9 mouse cellular contexts compared by ENCODE assay signal in genomic region chr7:82785970-82786647, GRCm38 (mm10).
DNase-seq lines count a peak whose midpoint lies in the region; ATAC-seq and TF ChIP-seq lines count a peak whose summit lies in the region.
"Had no signal": no experiment of that assay in that cellular context is flagged by ENCODE, and none has a peak within 500 bp of the region (broad histone marks: within the 10 kb centered on the region; RNA-seq: fewer than 3 reads in every experiment).

No protein-coding gene starts in this region.

- no peaks in the 10 kb centered on the region for H3K36me3 ChIP-seq in intestine, postnatal 0 days (ENCODE audit: control insufficient read depth, insufficient read depth)
- H3K36me3 ChIP-seq in intestine, embryonic 15.5 days = no peaks in the 10 kb centered on the region
- no peaks in the 10 kb centered on the region for H3K36me3 ChIP-seq in forebrain, embryonic 11.5 days (ENCODE audit: control insufficient read depth, insufficient read depth, low read length)
- no peaks in the 10 kb centered on the region for H3K36me3 ChIP-seq in liver, postnatal 0 days (replicated peaks; ENCODE audit: insufficient read depth, low read length)

- H3K4me1 ChIP-seq in intestine, postnatal 0 days (replicated peaks; ENCODE audit: control insufficient read depth, insufficient read depth, low read length) = no peaks in the 10 kb centered on the region
- H3K4me1 ChIP-seq in intestine, embryonic 15.5 days (replicated peaks) = no peaks in the 10 kb centered on the region
- no peaks in the 10 kb centered on the region for H3K4me1 ChIP-seq in forebrain, embryonic 11.5 days (replicated peaks; ENCODE audit: control insufficient read depth, insufficient read depth, low read length)
- H3K4me1 ChIP-seq in liver, postnatal 0 days (ENCODE audit: insufficient read depth) = no peaks in the 10 kb centered on the region

- ATAC-seq in intestine, postnatal 0 days = peak; percentile 47; the same call in 1 of the 2 replicates
- no peak for ATAC-seq in intestine, embryonic 15.5 days
- peak; percentile 65 for ATAC-seq in Patski
- no peak for ATAC-seq in forebrain, embryonic 11.5 days (replicated peaks; ENCODE audit: low FRiP score)
- no peak for ATAC-seq in megakaryocyte progenitor cell, adult 5-6 weeks (replicated peaks; ENCODE audit: poor library complexity)
- no peak for ATAC-seq in liver, postnatal 0 days

- no peak for DNase-seq in Patski (ENCODE audit: low read depth, low spot score)
- DNase-seq in forebrain, embryonic 11.5 days (ENCODE audit: low spot score) = peak; percentile 50
- DNase-seq in layer of hippocampus, postnatal 14 days (ENCODE audit: low spot score in 2 of 2) = peak; percentile 17 to 65
- no peak for DNase-seq in ovary, adult 18-20 months (ENCODE audit: low spot score)
- DNase-seq in liver, postnatal 0 days = no peak
- DNase-seq: lung, embryonic 14.5 days had no signal

- POLR2A ChIA-PET in Patski (lab: Charles Lee) = interaction anchor here (0.5 to 1.1 kb wide), 2 partner anchors 23 to 30 kb away, joined by 3 read pairs; no protein-coding TSS in a partner anchor

- no peak for TF ChIP-seq CTCF in intestine, postnatal 0 days (IDR thresholded peaks at IDR 0.05; ENCODE audit: low read depth)
- no peak for TF ChIP-seq CTCF in Patski (IDR thresholded peaks at IDR 0.05)
- TF ChIP-seq CTCF in liver, postnatal 0 days (IDR thresholded peaks at IDR 0.05; ENCODE audit: low read depth) = no peak

- no peak overlapping the region for H3K4me3 ChIP-seq in intestine, postnatal 0 days (ENCODE audit: low read depth, low read length)
- no peak overlapping the region for H3K4me3 ChIP-seq in intestine, embryonic 15.5 days (replicated peaks)
- H3K4me3 ChIP-seq in forebrain, embryonic 11.5 days (ENCODE audit: low read depth, low read length) = no peak overlapping the region
- no peak overlapping the region for H3K4me3 ChIP-seq in liver, postnatal 0 days (ENCODE audit: low read depth, low read length)

- H3K4me2 ChIP-seq in intestine, postnatal 0 days (replicated peaks; ENCODE audit: low read depth) = no peak overlapping the region
- H3K4me2 ChIP-seq in intestine, embryonic 15.5 days (replicated peaks) = no peak overlapping the region
- no peak overlapping the region for H3K4me2 ChIP-seq in forebrain, embryonic 11.5 days (ENCODE audit: low read depth, low read length, severe bottlenecking)
- H3K4me2 ChIP-seq in liver, postnatal 0 days (ENCODE audit: low read depth, low read length) = no peak overlapping the region
- H3K4me2 ChIP-seq: lung, embryonic 14.5 days had no signal

- CTCF ChIA-PET in Patski (lab: Charles Lee) = interaction anchor here (0.8 kb wide), 1 partner anchor 9 kb away, joined by 3 read pairs; no protein-coding TSS in a partner anchor

- WGBS in intestine, postnatal 0 days = 84% methylated on average over 2 of the region's 2 CpGs
- WGBS in intestine, embryonic 15.5 days = 81% methylated on average over 2 of the region's 2 CpGs
- WGBS in forebrain, embryonic 11.5 days = 78% methylated on average over 2 of the region's 2 CpGs
- WGBS in liver, postnatal 0 days (ENCODE audit: insufficient replicate concordance) = 74% methylated on average over 2 of the region's 2 CpGs

- in situ Hi-C loops in Patski (cut with MboI; ENCODE audit: low pct_unique_long_range_greater_than_20kb) = no loop called here

- no peak overlapping the region for H3K9ac ChIP-seq in intestine, postnatal 0 days (ENCODE audit: low read depth, low read length)
- H3K9ac ChIP-seq in intestine, embryonic 15.5 days = no peak overlapping the region
- no peak overlapping the region for H3K9ac ChIP-seq in forebrain, embryonic 11.5 days (ENCODE audit: low read length)
- H3K9ac ChIP-seq in liver, postnatal 0 days (replicated peaks) = no peak overlapping the region
- H3K9ac ChIP-seq: lung, embryonic 14.5 days had no signal

- no peaks in the 10 kb centered on the region for H3K27me3 ChIP-seq in intestine, postnatal 0 days (replicated peaks; ENCODE audit: control insufficient read depth, insufficient read depth, low read length)
- no peaks in the 10 kb centered on the region for H3K27me3 ChIP-seq in intestine, embryonic 15.5 days (replicated peaks)
- no peaks in the 10 kb centered on the region for H3K27me3 ChIP-seq in Patski
- no peaks in the 10 kb centered on the region for H3K27me3 ChIP-seq in forebrain, embryonic 11.5 days (ENCODE audit: control insufficient read depth, insufficient read depth, low read length)
- no peaks in the 10 kb centered on the region for H3K27me3 ChIP-seq in liver, postnatal 0 days (ENCODE audit: insufficient read depth, low read length)

- no peak overlapping the region for H3K27ac ChIP-seq in intestine, postnatal 0 days (ENCODE audit: low read depth, low read length)
- no peak overlapping the region for H3K27ac ChIP-seq in intestine, embryonic 15.5 days
- H3K27ac ChIP-seq in forebrain, embryonic 11.5 days (ENCODE audit: low read depth, low read length) = no peak overlapping the region
- H3K27ac ChIP-seq in liver, postnatal 0 days (ENCODE audit: low read depth) = no peak overlapping the region

- H3K9me3 ChIP-seq in intestine, postnatal 0 days (ENCODE audit: control insufficient read depth) = no peaks in the 10 kb centered on the region
- no peaks in the 10 kb centered on the region for H3K9me3 ChIP-seq in intestine, embryonic 15.5 days
- H3K9me3 ChIP-seq in forebrain, embryonic 11.5 days (ENCODE audit: control insufficient read depth, low read length) = no peaks in the 10 kb centered on the region
- no peaks in the 10 kb centered on the region for H3K9me3 ChIP-seq in liver, postnatal 0 days (ENCODE audit: low read length)

- TF ChIP-seq EP300 in liver, postnatal 0 days (IDR thresholded peaks at IDR 0.05; ENCODE audit: low read depth) = no peak

Comparison
In these comparisons a context has a peak if more than half of its experiments do, and no peak if none do; other contexts are left out.
1. ATAC-seq: peak in intestine, postnatal 0 days (single experiment) and Patski (single experiment); none in intestine, embryonic 15.5 days (single experiment), forebrain, embryonic 11.5 days (single experiment), megakaryocyte progenitor cell, adult 5-6 weeks (single experiment) and liver, postnatal 0 days (single experiment).
2. DNase-seq: peak in forebrain, embryonic 11.5 days (single experiment) and layer of hippocampus, postnatal 14 days (2 of 2); none in Patski (single experiment), ovary, adult 18-20 months (single experiment) and liver, postnatal 0 days (single experiment).